Mouse (Mus musculus) hindbrain, postnatal 0 days (tissue): Measurements from ENCODE around the gene Traf3ip2. TPM values are rescaled to one million over a fixed set of nuclear protein-coding genes. Genes with fewer than 3 reads are reported as not detected.

Source experiments
- ATAC-seq: fragments of 200-750 bp; cut with Nextera tagmentation; 2 replicates; pipeline ENCODE4 v1.8.0; 2017; ENCODE audit warnings: mild to moderate bottlenecking, moderate TSS enrichment, moderate library complexity
- DNase-seq: peaks from one replicate; pipeline ENCODE4 v3.0.0-alpha.2; 2015; ENCODE audit warnings: low spot score
- H3K27ac ChIP-seq: fragments of 300-500 bp; sonication (generic); 2 replicates; pipeline ENCODE4 v1.5.1; 2014; ENCODE audit warnings: mild to moderate bottlenecking
- H3K27me3 ChIP-seq: fragments of 300-500 bp; sonication (generic); 2 replicates; pipeline ENCODE4 v1.6.1; 2014; ENCODE audit warnings: low read length, mixed read lengths; ENCODE audit not compliant: insufficient read depth
- H3K36me3 ChIP-seq: fragments of 300-500 bp; sonication (generic); 2 replicates; pipeline ENCODE4 v1.6.1; 2014; ENCODE audit warnings: low read length, mixed read lengths; ENCODE audit not compliant: insufficient read depth
- H3K4me1 ChIP-seq: fragments of 300-500 bp; sonication (generic); 2 replicates; pipeline ENCODE4 v1.6.1; 2014; ENCODE audit warnings: antibody characterized with exemption, low read length, mixed read lengths; ENCODE audit not compliant: insufficient read depth
- H3K4me2 ChIP-seq: fragments of 300-500 bp; sonication (generic); 2 replicates; pipeline ENCODE4 v1.6.1; 2014; ENCODE audit warnings: low read depth, mild to moderate bottlenecking, low read length, moderate library complexity, mixed read lengths
- H3K4me3 ChIP-seq: fragments of 300-500 bp; sonication (generic); 2 replicates; pipeline ENCODE4 v1.5.1; 2014; ENCODE audit warnings: low read length
- H3K9ac ChIP-seq: fragments of 300-500 bp; sonication (generic); replicated peaks from 2 replicates; pipeline ENCODE4 v1.6.1; 2014; ENCODE audit warnings: mild to moderate bottlenecking, low read length, moderate library complexity, mixed read lengths
- H3K9me3 ChIP-seq: fragments of 300-500 bp; sonication (generic); 2 replicates; pipeline ENCODE4 v1.6.1; 2016; ENCODE audit warnings: low read length, mixed read lengths
- CTCF ChIP-seq: IDR thresholded peaks from 2 replicates; pipeline ENCODE4 v1.5.1; 2016; ENCODE audit warnings: antibody characterized with exemption, control low read depth, low read depth
- WGBS: fragments of 180-500 bp; shearing (Covaris S2); extraction: QIAGEN DNeasy Blood & Tissue Kit; methylation state at CpG from one replicate; pipeline ENCODE4 v1.1.7; 2014; 5-methylcytosine and 5-hydroxymethylcytosine counted together
- polyA plus RNA-seq: library from polyadenylated mRNA; unstranded; fragments of >200 nt; fragmentation: Nextera tagmentation; extraction: Ambion mirVana; gene quantifications from 2 replicates; pipeline ENCODE4 v1.2.1, GENCODE M21; 2015
- total RNA-seq: library from RNA; depleted of rRNA; stranded (reverse); fragments of >200 nt; gene quantifications from 2 replicates; pipeline ENCODE4 v1.2.3, GENCODE M21; 2014

The Traf3ip2 gene
- total and polyA plus RNA-seq, 2 experiments from 2014 or later: 5.3 to 5.7 TPM

- ATAC-seq (no peak), DNase-seq (no peak)
- TF ChIP-seq CTCF: no peak
- Histone ChIP-seq H3K4me3 (no peak overlapping the region), H3K4me2 (no peak overlapping the region), H3K4me1 (peaks cover 17% of the 10 kb centered on the region), H3K27ac (no peak overlapping the region), H3K27me3 (no peaks in the 10 kb centered on the region), H3K9ac (no peak overlapping the region), H3K36me3 (peaks cover 3% of the 10 kb centered on the region; the same call in 1 of the 2 replicates), H3K9me3 (no peaks in the 10 kb centered on the region)
- WGBS: 80% methylated on average over 3 of the region's 3 CpGs
Observed at GRCm38 (mm10) chr10:39648278-39648677, 35.5 kb downstream of the Traf3ip2 start.

GRCm38 (mm10) chr10:39649550-39649949 lies 36.8 kb downstream of the Traf3ip2 start:
- H3K4me3 ChIP-seq: no peak overlapping the region
- no peaks in the 10 kb centered on the region for H3K9me3 ChIP-seq
- H3K9ac ChIP-seq: no peak overlapping the region
- H3K4me2 ChIP-seq: no peak overlapping the region
- peaks cover 3% of the 10 kb centered on the region; the same call in 1 of the 2 replicates for H3K36me3 ChIP-seq
- no peaks in the 10 kb centered on the region for H3K27me3 ChIP-seq
- TF ChIP-seq CTCF: no peak
- DNase-seq (no peak), ATAC-seq (no peak)
- peaks cover 22% of the 10 kb centered on the region for H3K4me1 ChIP-seq
- H3K27ac ChIP-seq: no peak overlapping the region
- WGBS: 98% methylated on average over 3 of the region's 3 CpGs

- no peak overlapping the region for H3K27ac ChIP-seq
- H3K27me3 ChIP-seq: no peaks in the 10 kb centered on the region
- H3K9me3 ChIP-seq: no peaks in the 10 kb centered on the region
- WGBS: 95% methylated on average over 3 of the region's 3 CpGs
- no peak overlapping the region for H3K4me3 ChIP-seq
- TF ChIP-seq CTCF: no peak
- no peak overlapping the region for H3K9ac ChIP-seq
- no peak for ATAC-seq
- no peak for DNase-seq
- peaks cover 22% of the 10 kb centered on the region for H3K4me1 ChIP-seq
- H3K36me3 ChIP-seq: peaks cover 3% of the 10 kb centered on the region; the same call in 1 of the 2 replicates
- H3K4me2 ChIP-seq: no peak overlapping the region
Observed at GRCm38 (mm10) chr10:39650316-39650715, 37.6 kb downstream of the Traf3ip2 start.

GRCm38 (mm10) chr10:39654001-39654416 lies 41.3 kb downstream of the Traf3ip2 start:
- 44% methylated on average over 8 of the region's 8 CpGs for WGBS
- Histone ChIP-seq H3K27me3 (no peaks in the 10 kb centered on the region), H3K4me3 (no peak overlapping the region), H3K4me1 (peaks cover 9% of the 10 kb centered on the region), H3K36me3 (0 out of 2 replicates have a peak, but pooled peaks cover 3% of the 10 kb centered on the region), H3K9ac (no peak overlapping the region), H3K27ac (no peak overlapping the region), H3K4me2 (no peak overlapping the region), H3K9me3 (no peaks in the 10 kb centered on the region)
- ATAC-seq (no peak), DNase-seq (no peak)
- TF ChIP-seq CTCF: no peak

- Histone ChIP-seq H3K9me3 (no peaks in the 10 kb centered on the region), H3K4me2 (no peak overlapping the region), H3K36me3 (no peaks in the 10 kb centered on the region), H3K9ac (peak overlapping the region; percentile 6; the same call in 1 of the 2 replicates), H3K4me1 (peaks cover 21% of the 10 kb centered on the region), H3K27ac (peak overlapping the region; percentile 74), H3K4me3 (no peak overlapping the region), H3K27me3 (no peaks in the 10 kb centered on the region)
- 22% methylated on average over 5 of the region's 5 CpGs for WGBS
- ATAC-seq: no peak; the same call in 1 of the 2 replicates
- TF ChIP-seq CTCF: no peak
- DNase-seq: no peak
Observed at GRCm38 (mm10) chr10:39658901-39659410, 46.2 kb downstream of the Traf3ip2 start.

- no peaks in the 10 kb centered on the region for H3K9me3 ChIP-seq
- H3K4me1 ChIP-seq: peaks cover 21% of the 10 kb centered on the region
- WGBS: 5% methylated on average over 11 of the region's 11 CpGs
- H3K27ac ChIP-seq: peak overlapping the region; percentile 74
- peak; percentile 67 for DNase-seq
- no peaks in the 10 kb centered on the region for H3K27me3 ChIP-seq
- H3K4me2 ChIP-seq: no peak overlapping the region
- no peak overlapping the region for H3K4me3 ChIP-seq
- H3K9ac ChIP-seq: peak overlapping the region; percentile 6; the same call in 1 of the 2 replicates
- TF ChIP-seq CTCF: no peak
- ATAC-seq: peak; percentile 77
- no peaks in the 10 kb centered on the region for H3K36me3 ChIP-seq
Observed at GRCm38 (mm10) chr10:39659411-39660268, 46.9 kb downstream of the Traf3ip2 start.
